Mouse (Mus musculus): ENCODE results near the gene Mecr. TPM values are rescaled to one million over a fixed set of nuclear protein-coding genes. Genes with fewer than 3 reads are reported as not detected.

Mecr gene
- polyA plus RNA-seq, 1 experiment from 2014 or later, result 56.1 TPM

- WGBS, result 71% methylated on average over 8 of the region's 8 CpGs
- peaks cover 17% of the 10 kb centered on the region for H3K4me1 ChIP-seq (ENCODE audit: control insufficient read depth, insufficient read depth, low read length)
- H3K36me3 ChIP-seq (ENCODE audit: control insufficient read depth, insufficient read depth, low read length), result no peaks in the 10 kb centered on the region
- H3K4me3 ChIP-seq (replicated peaks; ENCODE audit: low read length), result no peak overlapping the region
- H3K9me3 ChIP-seq (replicated peaks; ENCODE audit: control insufficient read depth, low read length), result no peaks in the 10 kb centered on the region
- no peak for ATAC-seq (ENCODE audit: insufficient read depth, low FRiP score)
- no peaks in the 10 kb centered on the region for H3K27me3 ChIP-seq (ENCODE audit: control insufficient read depth, insufficient read depth, low read length)
- no peak overlapping the region for H3K27ac ChIP-seq (ENCODE audit: low read length)
- no peak overlapping the region for H3K4me2 ChIP-seq (ENCODE audit: low read depth, low read length)
- no peak overlapping the region for H3K9ac ChIP-seq (ENCODE audit: low read length)
Measured at GRCm38 (mm10) chr4:131829123-131829522, 14.1 kb upstream of the Mecr start.

DNA sequence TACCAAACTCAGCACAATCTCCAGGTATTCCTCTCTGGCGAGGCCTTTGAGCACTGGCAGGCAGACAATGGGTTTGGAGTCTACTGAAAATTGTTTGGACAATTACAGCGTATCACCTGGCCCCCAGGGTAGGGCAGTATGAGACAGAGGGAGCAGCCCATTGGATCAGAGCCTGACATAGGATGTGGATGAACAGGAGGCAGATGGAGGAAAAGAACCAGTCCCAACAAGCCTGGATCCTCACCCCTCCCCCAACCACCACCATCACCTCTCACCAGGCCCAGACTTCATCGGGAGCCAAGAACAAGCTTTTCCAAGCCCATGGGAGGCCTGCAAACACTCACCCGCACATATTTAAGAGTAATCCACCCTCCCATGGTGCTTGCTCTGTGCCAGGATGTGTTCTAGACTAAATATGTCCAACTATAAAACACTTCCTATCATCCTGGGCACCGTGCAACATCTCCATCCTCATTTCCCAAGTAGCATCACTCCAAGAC, 11.7 kb upstream of the Mecr start:
- Histone ChIP-seq H3K27ac (ENCODE audit: low read length) (no peak overlapping the region), H3K4me2 (ENCODE audit: low read depth, low read length) (no peak overlapping the region), H3K4me1 (ENCODE audit: control insufficient read depth, insufficient read depth, low read length) (peaks cover 15% of the 10 kb centered on the region), H3K4me3 (replicated peaks; ENCODE audit: low read length) (no peak overlapping the region), H3K36me3 (ENCODE audit: control insufficient read depth, insufficient read depth, low read length) (no peaks in the 10 kb centered on the region), H3K9me3 (replicated peaks; ENCODE audit: control insufficient read depth, low read length) (no peaks in the 10 kb centered on the region), H3K27me3 (ENCODE audit: control insufficient read depth, insufficient read depth, low read length) (peaks cover 5% of the 10 kb centered on the region; the same call in 1 of the 2 replicates), H3K9ac (ENCODE audit: low read length) (no peak overlapping the region)
- 61% methylated on average over 5 of the region's 5 CpGs for WGBS
- ATAC-seq (ENCODE audit: insufficient read depth, low FRiP score), result no peak

DNA sequence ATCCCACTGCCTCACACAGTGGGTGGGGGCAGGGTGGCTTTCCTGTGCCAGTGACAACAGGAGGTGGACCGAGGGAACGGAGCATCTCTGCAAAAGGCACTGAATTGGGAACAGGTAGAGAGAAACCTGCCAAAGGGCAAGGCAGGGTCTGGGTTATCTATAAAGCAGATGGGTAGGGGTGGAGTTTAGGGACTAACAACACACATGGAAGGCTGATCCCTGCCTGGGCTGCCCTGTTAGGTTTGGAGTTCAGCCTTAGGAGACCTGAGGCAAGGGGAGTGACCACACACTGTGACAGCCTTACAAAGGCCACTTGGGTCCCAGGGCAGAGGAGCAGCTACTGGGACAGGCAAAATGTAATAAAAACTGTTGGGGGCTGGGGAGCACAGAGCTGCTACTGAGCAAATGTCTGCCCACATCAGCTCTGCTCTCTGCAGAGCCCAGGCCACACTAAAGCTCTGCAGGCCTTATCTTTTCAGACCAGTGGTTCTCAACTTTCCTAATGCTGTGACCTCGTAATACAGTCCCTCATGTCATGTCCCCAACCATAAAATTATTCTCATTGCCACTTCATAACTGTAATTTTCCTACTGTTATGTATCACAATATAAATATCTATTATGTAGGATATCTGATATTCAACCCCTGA, 10.4 kb upstream of the Mecr start:
- Histone ChIP-seq H3K36me3 (ENCODE audit: control insufficient read depth, insufficient read depth, low read length) (no peaks in the 10 kb centered on the region), H3K4me1 (ENCODE audit: control insufficient read depth, insufficient read depth, low read length) (0 out of 2 replicates have a peak, but pooled peaks cover 8% of the 10 kb centered on the region), H3K27ac (ENCODE audit: low read length) (no peak overlapping the region), H3K4me2 (ENCODE audit: low read depth, low read length) (no peak overlapping the region), H3K9me3 (replicated peaks; ENCODE audit: control insufficient read depth, low read length) (no peaks in the 10 kb centered on the region), H3K4me3 (replicated peaks; ENCODE audit: low read length) (no peak overlapping the region), H3K27me3 (ENCODE audit: control insufficient read depth, insufficient read depth, low read length) (peaks cover 5% of the 10 kb centered on the region; the same call in 1 of the 2 replicates), H3K9ac (ENCODE audit: low read length) (no peak overlapping the region)
- no peak for ATAC-seq (ENCODE audit: insufficient read depth, low FRiP score)
- WGBS, result 67% methylated on average over 3 of the region's 3 CpGs

- Histone ChIP-seq H3K27me3 (ENCODE audit: control insufficient read depth, insufficient read depth, low read length) (peaks cover 5% of the 10 kb centered on the region; the same call in 1 of the 2 replicates), H3K27ac (ENCODE audit: low read length) (no peak overlapping the region)
- 28% methylated on average over 9 of the region's 9 CpGs for WGBS
Measured at GRCm38 (mm10) chr4:131833971-131834609, 9.2 kb upstream of the Mecr start.

DNA sequence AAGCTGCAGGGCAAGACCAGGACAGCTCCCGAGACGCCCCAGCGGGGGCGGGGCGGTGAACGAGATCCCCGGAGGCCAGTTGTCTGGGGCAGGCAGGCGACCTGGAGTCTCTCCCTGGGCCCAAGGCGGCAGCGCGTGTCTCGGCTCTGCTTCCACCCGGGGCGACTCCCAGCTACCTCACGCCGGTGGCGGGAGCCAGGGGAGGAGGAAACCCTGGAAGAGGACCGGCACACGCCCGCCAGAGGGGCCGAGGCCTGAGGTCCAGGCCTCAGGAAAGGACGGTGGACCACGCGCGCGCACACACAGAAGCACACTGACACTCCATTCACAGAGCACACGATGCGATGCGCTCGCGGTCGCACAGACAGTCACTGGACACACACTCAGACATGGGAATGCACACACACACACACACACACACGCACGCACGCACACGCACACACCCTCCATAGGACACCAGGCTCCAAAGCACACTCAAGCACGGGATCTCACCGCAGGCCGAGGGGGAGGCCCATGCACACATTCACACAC, 6.9 kb upstream of the Mecr start:
- peak; percentile 1; the same call in 1 of the 2 replicates for ATAC-seq (ENCODE audit: insufficient read depth, low FRiP score)
- WGBS, result 4% methylated on average over 38 of the region's 39 CpGs

More at GRCm38 (mm10) chr4:131833971-131834609, 9.2 kb upstream of the Mecr start:
- peaks cover 12% of the 10 kb centered on the region for H3K4me1 ChIP-seq (ENCODE audit: control insufficient read depth, insufficient read depth, low read length)
- H3K4me3 ChIP-seq (replicated peaks; ENCODE audit: low read length), result no peak overlapping the region
- no peak overlapping the region for H3K9ac ChIP-seq (ENCODE audit: low read length)
- ATAC-seq (ENCODE audit: insufficient read depth, low FRiP score), result no peak
- no peaks in the 10 kb centered on the region for H3K9me3 ChIP-seq (replicated peaks; ENCODE audit: control insufficient read depth, low read length)
- no peaks in the 10 kb centered on the region for H3K36me3 ChIP-seq (ENCODE audit: control insufficient read depth, insufficient read depth, low read length)
- H3K4me2 ChIP-seq (ENCODE audit: low read depth, low read length), result no peak overlapping the region

GRCm38 (mm10) chr4:131836891-131837491, 6.3 kb upstream of the Mecr start:
- Histone ChIP-seq H3K4me3 (replicated peaks; ENCODE audit: low read length) (peak overlapping the region; percentile 74), H3K9me3 (replicated peaks; ENCODE audit: control insufficient read depth, low read length) (no peaks in the 10 kb centered on the region), H3K36me3 (ENCODE audit: control insufficient read depth, insufficient read depth, low read length) (no peaks in the 10 kb centered on the region), H3K4me1 (ENCODE audit: control insufficient read depth, insufficient read depth, low read length) (peaks cover 12% of the 10 kb centered on the region), H3K4me2 (ENCODE audit: low read depth, low read length) (peak overlapping the region; percentile 99), H3K27ac (ENCODE audit: low read length) (no peak overlapping the region), H3K9ac (ENCODE audit: low read length) (peak overlapping the region; percentile 84), H3K27me3 (ENCODE audit: control insufficient read depth, insufficient read depth, low read length) (peaks cover 5% of the 10 kb centered on the region; the same call in 1 of the 2 replicates)
- under 1% methylated on average over 76 of the region's 76 CpGs for WGBS
- ATAC-seq (ENCODE audit: insufficient read depth, low FRiP score), result peak; percentile 22

More for the DNA sequence above, 6.9 kb upstream of the Mecr start:
- Histone ChIP-seq H3K4me1 (ENCODE audit: control insufficient read depth, insufficient read depth, low read length) (peaks cover 12% of the 10 kb centered on the region), H3K27ac (ENCODE audit: low read length) (no peak overlapping the region), H3K4me2 (ENCODE audit: low read depth, low read length) (peak overlapping the region; percentile 99), H3K36me3 (ENCODE audit: control insufficient read depth, insufficient read depth, low read length) (no peaks in the 10 kb centered on the region), H3K9ac (ENCODE audit: low read length) (peak overlapping the region; percentile 84), H3K4me3 (replicated peaks; ENCODE audit: low read length) (peak overlapping the region; percentile 74), H3K9me3 (replicated peaks; ENCODE audit: control insufficient read depth, low read length) (no peaks in the 10 kb centered on the region), H3K27me3 (ENCODE audit: control insufficient read depth, insufficient read depth, low read length) (peaks cover 5% of the 10 kb centered on the region; the same call in 1 of the 2 replicates)

DNA sequence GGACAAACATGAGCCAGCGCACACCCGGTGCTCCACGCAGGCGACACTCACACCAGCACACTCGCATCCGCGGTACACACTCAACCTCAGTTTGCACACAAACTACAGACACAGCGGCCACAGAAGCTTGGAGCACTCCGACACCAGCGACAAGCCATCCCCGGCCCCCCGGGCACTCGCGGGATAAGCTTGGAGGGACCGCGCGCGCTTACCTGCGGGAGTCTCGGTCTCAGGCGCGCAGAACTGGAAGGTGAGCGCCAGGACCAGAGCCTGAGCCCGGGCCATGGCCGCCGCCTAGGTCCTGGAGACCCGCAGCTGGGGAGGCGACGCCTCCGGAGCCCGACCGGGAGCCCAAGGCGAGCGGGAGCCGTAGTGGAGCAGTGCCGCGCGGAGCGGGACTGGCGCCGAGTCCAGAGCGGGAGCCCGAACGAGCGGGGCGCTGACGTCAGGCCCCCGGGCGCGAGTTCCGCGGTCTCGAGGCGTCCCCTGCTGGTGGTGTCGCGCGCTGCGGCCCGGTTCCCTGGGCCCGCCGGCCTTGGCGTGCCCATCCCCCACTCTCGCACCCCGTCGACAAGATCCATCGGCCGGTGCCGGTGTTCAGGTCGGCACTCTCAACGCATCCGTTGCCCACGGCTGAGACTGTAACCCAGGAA, 5.3 kb upstream of the Mecr start, which contains the start of gene Ptpru:
Gene Ptpru (minus strand): TSS at position 417 of the 653 bp plus-strand sequence.
- H3K9ac ChIP-seq (ENCODE audit: low read length), result peak within 1 kb of the TSS; percentile 84
- no peaks in the 10 kb centered on the region for H3K36me3 ChIP-seq (ENCODE audit: control insufficient read depth, insufficient read depth, low read length)
- WGBS, result under 1% methylated on average over 72 of the region's 72 CpGs
- peaks cover 12% of the 10 kb centered on the region for H3K4me1 ChIP-seq (ENCODE audit: control insufficient read depth, insufficient read depth, low read length)
- peak within 1 kb of the TSS; percentile 74 for H3K4me3 ChIP-seq (replicated peaks; ENCODE audit: low read length)
- peaks cover 5% of the 10 kb centered on the region; the same call in 1 of the 2 replicates for H3K27me3 ChIP-seq (ENCODE audit: control insufficient read depth, insufficient read depth, low read length)
- no peak within 1 kb of the TSS for H3K27ac ChIP-seq (ENCODE audit: low read length)
- peak within 1 kb of the TSS; percentile 99 for H3K4me2 ChIP-seq (ENCODE audit: low read depth, low read length)
- ATAC-seq (ENCODE audit: insufficient read depth, low FRiP score), result peak; percentile 83
- no peaks in the 10 kb centered on the region for H3K9me3 ChIP-seq (replicated peaks; ENCODE audit: control insufficient read depth, low read length)

DNA sequence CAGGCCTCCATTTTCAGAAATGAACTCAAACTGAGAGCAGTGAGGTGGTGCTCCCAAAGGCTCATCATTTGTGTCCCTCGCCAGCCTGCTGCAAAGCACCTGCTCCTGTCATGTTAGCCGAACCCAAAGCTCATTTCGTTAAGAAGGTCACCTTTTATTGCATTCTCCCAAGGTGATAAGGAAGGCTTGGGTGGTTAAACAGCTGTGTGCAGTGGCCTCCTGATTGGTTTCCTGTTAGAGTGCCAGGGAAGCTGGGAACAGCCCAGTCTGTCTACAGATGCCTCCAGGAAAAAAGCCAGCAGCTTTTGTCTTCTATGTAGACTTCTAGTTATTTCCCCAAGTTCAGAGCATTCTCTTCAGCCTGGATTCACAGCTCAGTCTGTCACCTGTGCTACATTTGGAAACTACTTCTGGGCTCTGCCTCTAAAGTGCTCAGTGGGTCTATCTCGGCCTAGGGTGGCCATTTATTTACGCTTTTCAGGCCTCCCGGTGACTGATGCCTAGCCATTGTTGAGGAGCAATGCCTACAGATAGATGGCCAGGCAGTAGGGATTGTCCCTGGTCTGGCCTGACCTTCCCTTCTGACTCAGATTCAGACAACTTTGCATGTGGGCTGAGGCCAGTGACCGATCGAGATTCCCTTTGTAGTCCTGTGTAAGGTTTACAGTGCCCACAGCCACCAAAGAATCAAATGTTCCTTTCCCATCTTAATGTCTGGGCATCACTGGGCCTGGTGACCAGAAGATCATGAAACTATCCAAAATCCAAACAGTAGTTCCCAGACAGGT, 2.9 kb downstream of the Mecr start:
- Histone ChIP-seq H3K4me3 (replicated peaks; ENCODE audit: low read length) (no peak overlapping the region), H3K27me3 (ENCODE audit: control insufficient read depth, insufficient read depth, low read length) (no peaks in the 10 kb centered on the region), H3K4me2 (ENCODE audit: low read depth, low read length) (no peak overlapping the region), H3K9me3 (replicated peaks; ENCODE audit: control insufficient read depth, low read length) (no peaks in the 10 kb centered on the region), H3K27ac (ENCODE audit: low read length) (0 out of 2 replicates have a peak overlapping the region, but pooled peaks have one; percentile 35), H3K9ac (ENCODE audit: low read length) (no peak overlapping the region), H3K4me1 (ENCODE audit: control insufficient read depth, insufficient read depth, low read length) (peaks cover 27% of the 10 kb centered on the region), H3K36me3 (ENCODE audit: control insufficient read depth, insufficient read depth, low read length) (no peaks in the 10 kb centered on the region)
- ATAC-seq (ENCODE audit: insufficient read depth, low FRiP score), result no peak
- 74% methylated on average over 8 of the region's 8 CpGs for WGBS
